Mouse (Mus musculus) G1E (cell line): ENCODE measurements around the gene Sv2b. TPM values are rescaled to one million over a fixed set of nuclear protein-coding genes. Genes with fewer than 3 reads are reported as not detected.

Source experiments
- ATAC-seq: 2 replicates; pipeline ENCODE4 v1.8.0; 2016; ENCODE audit warnings: mild to moderate bottlenecking; ENCODE audit not compliant: insufficient number of reproducible peaks, poor library complexity, low FRiP score, severe bottlenecking; ENCODE audit errors: extremely low read depth
- DNase-seq: peaks from one replicate; pipeline ENCODE4 v3.0.0; 2012; ENCODE audit warnings: low spot score
- H3K27me3 ChIP-seq: 2 replicates; pipeline ENCODE4 v1.6.1; 2012; ENCODE audit warnings: mild to moderate bottlenecking, low read length, inconsistent platforms; ENCODE audit not compliant: insufficient read depth
- H3K36me3 ChIP-seq: replicated peaks from 2 replicates; pipeline ENCODE3; 2012; ENCODE audit warnings: mild to moderate bottlenecking, inconsistent platforms
- H3K4me1 ChIP-seq: 2 replicates; pipeline ENCODE4 v1.6.1; 2012; ENCODE audit warnings: low read depth, low read length, inconsistent platforms, mixed read lengths; ENCODE audit not compliant: insufficient read depth
- H3K4me3 ChIP-seq: 2 replicates; pipeline ENCODE4 v1.5.1; 2012; ENCODE audit warnings: low read depth, mild to moderate bottlenecking, inconsistent platforms, low read length, moderate library complexity, mixed read lengths
- H3K9me3 ChIP-seq: replicated peaks from 2 replicates; pipeline ENCODE4 v1.6.1; 2012; ENCODE audit warnings: inconsistent platforms
- CTCF ChIP-seq: IDR thresholded peaks from 2 replicates; pipeline ENCODE4 v1.5.1; 2012; ENCODE audit warnings: low read depth, low read length, inconsistent platforms, mixed read lengths
- GATA1 ChIP-seq: IDR thresholded peaks from 2 replicates; pipeline ENCODE4 v1.6.1; 2012; ENCODE audit warnings: borderline replicate concordance, low read length, inconsistent platforms, mixed read lengths
- GATA2 ChIP-seq: IDR thresholded peaks from 2 replicates; pipeline ENCODE4 v1.6.1; 2012; ENCODE audit warnings: low read depth, low read length, inconsistent platforms, borderline replicate concordance
- POLR2AphosphoS5 ChIP-seq: IDR thresholded peaks from 2 replicates; pipeline ENCODE4 v1.6.1; 2012; ENCODE audit warnings: low read depth, low read length, inconsistent platforms; ENCODE audit not compliant: insufficient replicate concordance
- TAL1 ChIP-seq: conservative IDR thresholded peaks from 2 replicates; pipeline ENCODE4 v1.6.1; 2012; ENCODE audit warnings: low read depth, low read length, inconsistent platforms, mixed read lengths
- polyA plus RNA-seq: library from polyadenylated mRNA; stranded (reverse); fragments of >175 nt; gene quantifications from 2 replicates; pipeline ENCODE4 v1.2.3, GENCODE M21; 2012
- total RNA-seq, 2 experiments: library from RNA; stranded (forward) in 1 of 2; stranded (reverse) in 1 of 2; fragments of 200-1000 nt in 1 of 2; fragments of >200 nt in 1 of 2; fragmentation: Nextera tagmentation in 1 of 2; gene quantifications; 2 replicates each; pipeline ENCODE4 v1.2.3; 2014 to 2017

The Sv2b gene
- total and polyA plus RNA-seq, 3 experiments: 0.16 TPM; not detected in 2

GRCm38 (mm10) chr7:75281106-75281505, 28.0 kb downstream of the Sv2b start:
- DNase-seq (no peak), ATAC-seq (no peak)
- no peaks in the 10 kb centered on the region for H3K9me3 ChIP-seq
- TF ChIP-seq POLR2AphosphoS5: no peak
- TF ChIP-seq GATA1: no peak
- no peak for TF ChIP-seq TAL1
- no peak for TF ChIP-seq CTCF
- TF ChIP-seq GATA2: no peak
- H3K4me3 ChIP-seq: no peak overlapping the region
- no peaks in the 10 kb centered on the region for H3K4me1 ChIP-seq
- H3K36me3 ChIP-seq: no peaks in the 10 kb centered on the region
- H3K27me3 ChIP-seq: no peaks in the 10 kb centered on the region

GRCm38 (mm10) chr7:75277847-75278246, 31.2 kb downstream of the Sv2b start:
- Histone ChIP-seq H3K36me3 (no peaks in the 10 kb centered on the region), H3K4me1 (no peaks in the 10 kb centered on the region), H3K27me3 (no peaks in the 10 kb centered on the region), H3K9me3 (no peaks in the 10 kb centered on the region), H3K4me3 (no peak overlapping the region)
- no peak for ATAC-seq
- DNase-seq: no peak
- TF ChIP-seq GATA1 (no peak), CTCF (no peak), TAL1 (no peak)

GRCm38 (mm10) chr7:75276739-75277138, 32.3 kb downstream of the Sv2b start:
- DNase-seq (no peak), ATAC-seq (no peak)
- no peaks in the 10 kb centered on the region for H3K27me3 ChIP-seq
- no peaks in the 10 kb centered on the region for H3K4me1 ChIP-seq
- TF ChIP-seq POLR2AphosphoS5: no peak
- H3K36me3 ChIP-seq: no peaks in the 10 kb centered on the region
- no peak overlapping the region for H3K4me3 ChIP-seq
- no peaks in the 10 kb centered on the region for H3K9me3 ChIP-seq

- no peaks in the 10 kb centered on the region for H3K36me3 ChIP-seq
- no peak for TF ChIP-seq TAL1
- no peak for TF ChIP-seq POLR2AphosphoS5
- TF ChIP-seq GATA1: no peak
- TF ChIP-seq GATA2: no peak
- no peak for TF ChIP-seq CTCF
- H3K4me1 ChIP-seq: no peaks in the 10 kb centered on the region
- no peaks in the 10 kb centered on the region for H3K27me3 ChIP-seq
- ATAC-seq (no peak), DNase-seq (no peak)
- H3K9me3 ChIP-seq: no peaks in the 10 kb centered on the region
- no peak overlapping the region for H3K4me3 ChIP-seq
These were observed 34.5 kb downstream of the Sv2b start for GRCm38 (mm10) chr7:75274518-75274917.

DNA sequence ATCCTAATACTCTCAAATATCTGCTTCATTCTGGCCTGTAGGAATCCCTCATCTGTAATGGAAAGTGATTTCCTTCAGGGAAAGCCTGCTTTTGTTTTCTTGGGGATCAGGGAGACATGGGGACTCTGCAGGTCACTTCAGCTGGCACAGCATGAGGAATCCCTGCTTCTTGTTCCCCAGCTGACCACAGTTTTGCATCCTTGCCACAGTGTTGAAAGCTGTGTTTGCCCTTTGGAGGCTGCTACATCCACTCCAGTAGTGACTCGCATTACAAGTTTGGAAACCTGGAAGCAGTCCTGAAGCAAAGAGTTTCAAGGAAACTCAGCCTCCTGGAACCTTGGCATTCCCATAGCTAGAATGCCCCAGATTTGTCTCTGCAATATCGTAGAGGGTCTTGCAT, 35.4 kb downstream of the Sv2b start:
- no peak for TF ChIP-seq GATA1
- TF ChIP-seq POLR2AphosphoS5: no peak
- no peak for TF ChIP-seq TAL1
- no peak for TF ChIP-seq CTCF
- Histone ChIP-seq H3K4me3 (no peak overlapping the region), H3K4me1 (no peaks in the 10 kb centered on the region), H3K27me3 (no peaks in the 10 kb centered on the region), H3K9me3 (no peaks in the 10 kb centered on the region), H3K36me3 (no peaks in the 10 kb centered on the region)
- no peak for DNase-seq
- ATAC-seq: no peak

GRCm38 (mm10) chr7:75271921-75272381, 37.1 kb downstream of the Sv2b start:
- no peak for TF ChIP-seq POLR2AphosphoS5
- TF ChIP-seq GATA1: no peak
- TF ChIP-seq GATA2: no peak
- no peak for TF ChIP-seq TAL1
- no peak for TF ChIP-seq CTCF
- H3K27me3 ChIP-seq: no peaks in the 10 kb centered on the region
- no peak for ATAC-seq
- H3K9me3 ChIP-seq: no peaks in the 10 kb centered on the region
- DNase-seq: no peak
- no peak overlapping the region for H3K4me3 ChIP-seq
- H3K4me1 ChIP-seq: no peaks in the 10 kb centered on the region
- no peaks in the 10 kb centered on the region for H3K36me3 ChIP-seq

GRCm38 (mm10) chr7:75271306-75271705, 37.8 kb downstream of the Sv2b start:
- Histone ChIP-seq H3K4me3 (no peak overlapping the region), H3K4me1 (no peaks in the 10 kb centered on the region), H3K36me3 (no peaks in the 10 kb centered on the region), H3K9me3 (no peaks in the 10 kb centered on the region), H3K27me3 (no peaks in the 10 kb centered on the region)
- ATAC-seq (no peak), DNase-seq (no peak)
- TF ChIP-seq POLR2AphosphoS5 (no peak), GATA2 (no peak), TAL1 (no peak), CTCF (no peak), GATA1 (no peak)
